Mouse (Mus musculus) liver, embryonic 14.5 days (tissue): ENCODE results near the gene Ctcf. TPM values are rescaled to one million over a fixed set of nuclear protein-coding genes. Genes with fewer than 3 reads are reported as not detected.
"Not testable (repeated sequence)": the region's sequence is repeated elsewhere in the genome, so short reads cannot be mapped to it uniquely, and the experiment has no call there.

ENCODE experiments used
- ATAC-seq: fragments of 200-750 bp; cut with Nextera tagmentation; 2 replicates; pipeline ENCODE4 v1.8.0; 2017; ENCODE audit warnings: moderate number of reproducible peaks, mild to moderate bottlenecking, moderate library complexity; ENCODE audit not compliant: insufficient read depth
- DNase-seq, 3 experiments: peaks; one replicate each; pipeline ENCODE4 v3.0.0-alpha.2; 2012 to 2013; ENCODE audit warnings: low read depth in 3 of 3, low spot score in 3 of 3
- H3K27ac ChIP-seq: fragments of 300-500 bp; sonication (generic); 2 replicates; pipeline ENCODE4 v1.5.1; 2014; ENCODE audit warnings: moderate library complexity, mild to moderate bottlenecking, control low read depth, inconsistent platforms
- H3K27me3 ChIP-seq: fragments of 300-500 bp; sonication (generic); 2 replicates; pipeline ENCODE4 v1.6.1; 2014; ENCODE audit warnings: mild to moderate bottlenecking, low read length, moderate library complexity; ENCODE audit not compliant: control insufficient read depth, insufficient read depth
- H3K36me3 ChIP-seq: fragments of 300-500 bp; sonication (generic); replicated peaks from 2 replicates; pipeline ENCODE4 v1.6.1; 2014; ENCODE audit warnings: low read depth; ENCODE audit not compliant: control insufficient read depth, insufficient read depth
- H3K4me1 ChIP-seq, 2 experiments: fragments of 200-500 bp in 1 of 2; fragments of 300-500 bp in 1 of 2; sonication (generic) in 1 of 2; replicated peaks; 2 replicates each; pipeline ENCODE4 v1.6.1; 2012 to 2014; ENCODE audit warnings: antibody characterized with exemption in 1 of 2, inconsistent platforms in 1 of 2, low read length in 1 of 2; ENCODE audit not compliant: control insufficient read depth in 2 of 2, insufficient read depth in 2 of 2
- H3K4me2 ChIP-seq: fragments of 300-500 bp; sonication (generic); 2 replicates; pipeline ENCODE4 v1.6.1; 2014; ENCODE audit warnings: low read depth, mild to moderate bottlenecking, control low read depth, moderate library complexity
- H3K4me3 ChIP-seq, 2 experiments: fragments of 200-500 bp in 1 of 2; fragments of 300-500 bp in 1 of 2; sonication (generic) in 1 of 2; 2 replicates each; pipeline ENCODE4 v1.5.1; 2012 to 2014; ENCODE audit warnings: low read depth in 2 of 2, low read length in 2 of 2, mild to moderate bottlenecking in 2 of 2, control low read depth in 1 of 2, inconsistent platforms in 1 of 2, moderate library complexity in 1 of 2; ENCODE audit not compliant: insufficient read depth in 1 of 2
- H3K9ac ChIP-seq: fragments of 300-500 bp; sonication (generic); replicated peaks from 2 replicates; pipeline ENCODE4 v1.6.1; 2014; ENCODE audit warnings: mild to moderate bottlenecking, control low read depth, moderate library complexity
- H3K9me3 ChIP-seq: fragments of 300-500 bp; sonication (generic); 2 replicates; pipeline ENCODE4 v1.6.1; 2016; ENCODE audit warnings: low read length, mixed read lengths; ENCODE audit not compliant: control insufficient read depth
- CTCF ChIP-seq: IDR thresholded peaks from 2 replicates; pipeline ENCODE4 v1.5.1; 2016; ENCODE audit warnings: antibody characterized with exemption, low read depth, control low read depth
- EP300 ChIP-seq: IDR thresholded peaks from 2 replicates; pipeline ENCODE4 v1.6.1; 2016; ENCODE audit warnings: antibody characterized with exemption, low read depth
- WGBS: fragments of 180-500 bp; shearing (Covaris S2); extraction: QIAGEN DNeasy Blood & Tissue Kit; methylation state at CpG from one replicate; pipeline ENCODE4 v1.1.7; 2014; ENCODE audit not compliant: insufficient replicate concordance; 5-methylcytosine and 5-hydroxymethylcytosine counted together
- polyA plus RNA-seq, 2 experiments: library from polyadenylated mRNA; depleted of rRNA in 1 of 2; stranded (reverse) in 1 of 2; unstranded in 1 of 2; fragments of >200 nt; fragmentation: Nextera tagmentation in 1 of 2; extraction: Ambion mirVana in 1 of 2; gene quantifications; 2 replicates each; pipeline versions ENCODE4 v1.2.1 to v1.2.3; 2012 to 2014

The Ctcf gene
- polyA plus RNA-seq, 2 experiments: 21.1 to 40.9 TPM

DNA sequence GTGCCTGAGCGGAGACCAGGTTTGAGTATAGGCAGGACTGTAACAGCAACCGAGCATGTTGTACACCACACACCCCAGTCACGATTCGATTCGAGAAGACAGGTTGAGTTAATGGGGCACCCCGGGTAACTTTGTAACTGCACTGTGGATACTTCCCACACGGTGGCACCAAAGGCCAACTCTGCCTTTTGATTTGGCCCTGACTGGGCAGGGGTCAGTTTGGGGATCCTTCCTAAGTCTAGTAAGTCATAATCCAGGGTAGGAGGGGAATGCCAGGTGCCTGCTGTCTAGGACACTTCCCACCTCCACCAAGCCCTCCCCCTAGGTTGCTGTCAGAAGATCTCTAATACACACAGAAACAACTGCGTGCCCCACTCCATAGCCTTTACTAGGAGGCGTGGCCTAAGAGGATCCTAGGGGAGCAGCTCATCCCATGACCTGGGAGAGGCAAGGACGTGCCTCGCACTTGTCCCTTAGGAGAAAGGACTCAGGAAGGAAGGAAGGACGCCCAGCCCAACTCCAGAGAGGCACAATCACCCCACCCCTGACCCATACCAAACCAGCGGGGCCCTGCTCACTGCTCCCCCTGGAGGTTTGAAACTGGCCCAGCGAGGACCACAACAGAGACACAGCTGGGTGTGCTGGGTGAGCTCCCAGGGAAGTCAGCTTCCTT is 39.9 kb upstream of the Ctcf start:
- Histone ChIP-seq H3K36me3 (no peaks in the 10 kb centered on the region), H3K9ac (no peak overlapping the region), H3K9me3 (no peaks in the 10 kb centered on the region), H3K4me1 (peaks cover 0 to 9% of the 10 kb centered on the region in 2 experiments; a peak in 3 of 4 replicates), H3K27ac (no peak overlapping the region), H3K4me2 (peak overlapping the region; percentile 63), H3K27me3 (no peaks in the 10 kb centered on the region), H3K4me3 (peak overlapping the region; percentile 31 to 45; a peak in 3 of 4 replicates)
- WGBS: 3% methylated on average over 14 of the region's 14 CpGs
- DNase-seq (no peak), ATAC-seq (peak; percentile 78)
- TF ChIP-seq EP300: no peak
- peak; percentile 83 for TF ChIP-seq CTCF

- H3K36me3 ChIP-seq: no peaks in the 10 kb centered on the region
- no peaks in the 10 kb centered on the region for H3K27me3 ChIP-seq
- no peak for ATAC-seq
- no peak for DNase-seq
- H3K9ac ChIP-seq: no peak overlapping the region
- no peak overlapping the region for H3K27ac ChIP-seq
- no peak overlapping the region for H3K4me3 ChIP-seq
- H3K4me2 ChIP-seq: no peak overlapping the region
- peaks cover 0 to 9% of the 10 kb centered on the region in 2 experiments; a peak in 3 of 4 replicates for H3K4me1 ChIP-seq
- H3K9me3 ChIP-seq: no peaks in the 10 kb centered on the region
- TF ChIP-seq EP300 (no peak), CTCF (no peak)
- 42% methylated on average over 6 of the region's 6 CpGs for WGBS
Observed at GRCm38 (mm10) chr8:105598777-105599176, 37.6 kb upstream of the Ctcf start.

GRCm38 (mm10) chr8:105601301-105601700 is 35.1 kb upstream of the Ctcf start:
- Histone ChIP-seq H3K27me3 (no peaks in the 10 kb centered on the region), H3K36me3 (no peaks in the 10 kb centered on the region), H3K4me3 (no peak overlapping the region), H3K4me1 (peaks cover 9 to 17% of the 10 kb centered on the region in 2 experiments), H3K9ac (no peak overlapping the region), H3K9me3 (no peaks in the 10 kb centered on the region), H3K4me2 (no peak overlapping the region), H3K27ac (no peak overlapping the region)
- 75% methylated on average over 5 of the region's 5 CpGs for WGBS
- ATAC-seq (no peak), DNase-seq (no peak)
- TF ChIP-seq CTCF (no peak), EP300 (no peak)

DNA sequence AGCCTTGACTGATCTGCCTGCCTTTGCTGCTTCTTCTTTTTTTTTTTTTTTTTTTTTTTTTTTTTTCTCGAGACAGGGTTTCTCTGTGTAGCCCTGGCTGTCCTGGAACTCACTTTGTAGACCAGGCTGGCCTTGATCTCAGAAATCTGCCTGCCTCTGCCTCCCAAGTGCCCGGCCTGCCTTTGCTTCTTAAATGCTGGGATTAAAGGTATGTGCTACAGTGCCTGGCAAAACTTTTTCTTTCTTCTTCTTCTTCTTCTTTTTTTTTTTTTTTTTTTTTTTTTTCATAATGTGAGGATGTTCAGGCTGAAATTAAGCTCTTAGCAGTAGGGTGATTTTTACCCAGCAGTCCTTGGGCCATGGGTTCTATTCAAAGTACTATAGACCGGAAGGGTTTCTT is 33.8 kb upstream of the Ctcf start:
- WGBS: 86% methylated on average over 2 of the region's 3 CpGs
- ATAC-seq: not testable (repeated sequence)
- H3K4me1 ChIP-seq: peaks cover 20% of the 10 kb centered on the region in 2 experiments

GRCm38 (mm10) chr8:105604804-105605381 is 31.5 kb upstream of the Ctcf start, which contains the start of gene Ripor1:
Gene Ripor1, plus strand, starts transcription at chr8:105605255.
- ATAC-seq: peak; percentile 79
- peaks cover 37 to 41% of the 10 kb centered on the region in 2 experiments for H3K4me1 ChIP-seq

More for the DNA sequence above, 33.8 kb upstream of the Ctcf start:
- DNase-seq, H3K9ac ChIP-seq, H3K27ac ChIP-seq, H3K9me3 ChIP-seq, H3K27me3 ChIP-seq, H3K36me3 ChIP-seq, H3K4me2 ChIP-seq, H3K4me3 ChIP-seq: not testable (repeated sequence)

More at GRCm38 (mm10) chr8:105604804-105605381, 31.5 kb upstream of the Ctcf start, which contains the start of gene Ripor1:
- H3K4me2 ChIP-seq: peak within 1 kb of the TSS; percentile 99
- H3K27ac ChIP-seq: peak within 1 kb of the TSS; percentile 57
- under 1% methylated on average over 35 of the region's 42 CpGs for WGBS
- TF ChIP-seq EP300 (peak; percentile 77), CTCF (peak; percentile 55)
- no peaks in the 10 kb centered on the region for H3K36me3 ChIP-seq
- peak within 1 kb of the TSS; percentile 67 to 82 for H3K4me3 ChIP-seq
- H3K9me3 ChIP-seq: no peaks in the 10 kb centered on the region
- no peaks in the 10 kb centered on the region for H3K27me3 ChIP-seq
- peak; percentile 47 to 55 (median 47) for DNase-seq
- H3K9ac ChIP-seq: peak within 1 kb of the TSS; percentile 85
